Mouse (Mus musculus) monocyte, adult 5-6 weeks (primary cell): Measurements from ENCODE around the gene Arl6ip5. TPM values are rescaled to one million over a fixed set of nuclear protein-coding genes. Genes with fewer than 3 reads are reported as not detected.

Experiments
- ATAC-seq: fragments of 153-309, 156-312 bp; replicated peaks from 2 replicates; pipeline ENCODE4 v1.8.0; 2017; ENCODE audit warnings: mild to moderate bottlenecking; ENCODE audit not compliant: low TSS enrichment, insufficient number of reproducible peaks, severe bottlenecking, poor library complexity, low FRiP score
- total RNA-seq: library from RNA; stranded (forward); fragments of 200-1000, 200-491, 200-594 nt; gene quantifications from 3 replicates; pipeline ENCODE4 v1.2.3, GENCODE M21; 2017

Gene Arl6ip5
- 132 to 180 TPM (median 143 TPM) in 3 replicates for total RNA-seq

DNA sequence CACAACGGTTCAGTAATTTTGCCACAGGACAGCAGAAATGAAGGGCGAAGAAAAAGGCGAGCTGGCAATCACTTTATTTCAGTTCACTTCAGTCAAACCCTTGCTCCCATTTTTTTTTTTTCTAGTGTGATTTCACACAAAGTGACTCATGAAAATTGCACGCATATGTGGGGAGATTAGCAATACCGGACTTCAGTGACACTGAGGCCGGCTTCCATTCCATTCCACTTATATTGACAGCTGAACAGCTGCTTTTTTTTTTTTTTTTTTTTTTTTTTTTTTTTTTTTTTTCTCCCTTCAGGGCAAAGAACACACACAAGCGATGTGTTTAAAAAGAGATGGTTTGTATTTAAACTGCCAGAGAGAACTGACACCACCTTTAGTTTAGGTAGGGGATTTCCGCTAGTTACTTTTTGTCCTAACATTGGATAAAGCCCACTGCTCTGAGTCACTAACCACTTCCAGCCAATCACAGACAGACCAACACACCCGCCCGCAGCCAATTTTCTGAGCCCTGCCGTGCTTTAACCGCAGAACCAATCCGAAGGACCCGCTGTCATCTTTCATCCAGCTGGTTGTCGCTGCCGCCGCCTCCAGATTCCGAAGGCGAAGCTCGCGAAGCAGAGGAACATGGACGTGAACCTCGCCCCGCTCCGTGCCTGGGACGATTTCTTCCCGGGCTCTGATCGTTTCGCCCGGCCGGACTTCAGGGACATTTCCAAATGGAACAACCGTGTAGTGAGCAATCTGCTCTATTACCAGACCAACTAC is at the start of gene Arl6ip5:
Arl6ip5 (plus strand) TSS at position 499 of the 771 bp plus-strand sequence.
- ATAC-seq = peak; percentile 85

- ATAC-seq = no peak
Observed at GRCm38 (mm10) chr6:97175716-97176115, 34.8 kb upstream of the Arl6ip5 start.

GRCm38 (mm10) chr6:97178491-97179366 is 31.8 kb upstream of the Arl6ip5 start, which contains the start of gene Tmf1:
Gene Tmf1, minus strand, starts transcription at chr6:97179122.
- ATAC-seq = peak; percentile 97

DNA sequence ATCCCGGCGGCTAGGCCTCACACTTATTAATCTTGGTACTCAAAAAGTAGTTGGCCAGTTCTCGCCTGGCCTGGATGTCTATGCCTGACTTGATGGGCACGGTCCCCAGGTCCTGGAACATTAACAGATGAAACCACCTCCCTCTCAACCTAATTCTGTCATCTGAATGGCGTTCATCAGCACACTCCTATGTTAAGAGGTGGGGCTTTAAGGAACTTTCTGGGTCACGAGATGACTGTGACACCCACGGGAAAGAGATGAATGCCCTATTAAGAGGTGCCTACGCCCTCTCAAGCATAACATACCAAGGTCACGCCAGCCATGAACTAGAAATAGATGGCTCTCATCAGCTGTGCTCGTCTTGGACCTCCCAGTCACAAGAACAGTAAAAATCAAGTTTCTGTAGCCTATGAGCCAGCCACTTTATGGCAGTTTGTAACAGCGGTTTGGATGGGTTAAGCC is 31.1 kb upstream of the Arl6ip5 start:
- peak; percentile 44 for ATAC-seq

DNA sequence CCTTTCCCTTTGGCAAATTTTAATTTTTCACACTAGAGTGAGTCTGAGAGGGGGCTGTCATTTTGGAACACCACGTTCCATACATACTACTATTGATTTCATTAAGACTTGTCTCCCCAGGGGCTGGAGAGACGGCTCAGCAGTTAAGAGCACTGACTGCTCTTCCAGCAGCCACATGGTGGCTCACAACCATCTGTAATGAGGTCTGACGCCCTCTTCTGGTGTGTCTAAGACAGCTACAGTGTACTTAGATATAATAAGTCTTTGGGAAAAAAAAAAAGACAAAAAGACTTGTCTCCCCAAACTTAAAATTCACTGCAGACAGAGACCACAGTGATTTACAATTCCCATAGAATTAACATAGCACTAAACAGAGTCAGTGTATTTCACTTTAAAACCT is 10.1 kb upstream of the Arl6ip5 start:
- no peak for ATAC-seq

DNA sequence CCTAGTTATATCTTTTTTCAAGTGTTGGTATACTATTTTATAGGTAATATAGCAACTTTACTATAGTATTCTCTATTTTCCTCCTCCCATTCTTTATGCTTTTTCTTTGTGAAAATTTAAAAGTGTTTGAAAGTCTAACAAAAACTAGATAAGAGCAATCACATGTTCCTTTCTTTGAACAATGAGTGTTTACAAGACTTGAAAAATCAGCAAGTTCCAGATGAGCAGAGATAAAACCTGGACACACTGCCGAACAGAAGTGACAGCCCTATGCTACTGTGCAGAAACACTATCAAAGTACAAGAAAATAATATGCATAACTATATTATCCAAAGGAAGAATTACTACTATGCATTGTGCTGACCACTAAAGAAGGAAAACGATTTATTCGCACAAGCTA is 8.0 kb upstream of the Arl6ip5 start:
- no peak for ATAC-seq

DNA sequence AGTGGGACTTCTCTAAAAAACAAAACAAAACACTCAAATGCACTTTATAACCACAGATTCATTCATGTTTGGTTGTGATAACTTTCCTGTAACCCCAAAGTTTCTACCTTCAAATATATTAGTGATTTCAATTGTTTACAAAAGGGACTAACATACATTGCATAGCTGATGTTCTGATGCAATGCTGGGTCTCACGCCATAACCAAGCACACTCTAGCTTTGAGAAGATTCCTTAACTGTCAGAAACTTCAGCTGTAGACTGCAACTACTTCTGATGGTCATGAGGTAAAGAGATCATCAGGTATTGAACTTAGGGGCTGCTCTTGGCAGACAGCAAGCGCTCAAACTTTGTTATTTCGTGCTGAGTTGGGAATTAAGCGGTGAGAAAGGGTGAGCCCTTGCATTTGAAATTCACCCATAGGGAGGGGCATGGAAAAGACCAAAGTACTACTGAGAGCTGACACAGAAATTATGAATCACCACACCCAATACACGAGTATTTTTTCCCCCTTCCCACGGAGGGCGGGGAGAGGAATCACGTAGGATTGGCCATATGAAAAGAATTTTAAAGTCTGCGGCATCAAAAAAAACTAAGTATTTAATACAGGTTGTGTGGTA is 6.1 kb upstream of the Arl6ip5 start:
- no peak for ATAC-seq

- no peak for ATAC-seq
Observed at GRCm38 (mm10) chr6:97204952-97205351, 5.5 kb upstream of the Arl6ip5 start.

- peak; percentile 94 for ATAC-seq
Observed at GRCm38 (mm10) chr6:97205439-97205885, 5.0 kb upstream of the Arl6ip5 start, which contains the start of gene Uba3. Gene Uba3, minus strand, starts transcription at chr6:97205647.

- no peak for ATAC-seq
Observed at GRCm38 (mm10) chr6:97207085-97207484, 3.4 kb upstream of the Arl6ip5 start.

DNA sequence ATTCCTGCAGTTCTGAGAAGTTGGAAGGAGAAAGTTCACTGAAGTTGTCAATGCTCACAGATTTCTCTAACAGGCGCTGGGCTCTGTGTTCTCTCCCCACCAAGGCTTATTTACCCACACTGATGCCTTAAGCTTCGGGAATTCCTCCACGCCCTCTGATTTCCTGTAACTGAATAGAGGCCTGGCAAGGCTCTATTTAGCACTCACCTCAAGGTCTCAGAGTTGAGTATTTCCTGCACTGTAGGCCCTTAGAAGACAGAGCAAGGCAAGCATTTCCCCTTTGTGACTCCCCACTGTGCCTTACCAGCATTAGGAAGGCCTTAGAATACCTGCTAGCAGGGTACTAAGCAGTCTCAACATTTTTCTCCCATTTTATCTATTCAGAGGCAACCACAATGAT is 2.1 kb upstream of the Arl6ip5 start:
- ATAC-seq = no peak

- ATAC-seq = no peak
Observed at GRCm38 (mm10) chr6:97209201-97209600, 1.3 kb upstream of the Arl6ip5 start.

DNA sequence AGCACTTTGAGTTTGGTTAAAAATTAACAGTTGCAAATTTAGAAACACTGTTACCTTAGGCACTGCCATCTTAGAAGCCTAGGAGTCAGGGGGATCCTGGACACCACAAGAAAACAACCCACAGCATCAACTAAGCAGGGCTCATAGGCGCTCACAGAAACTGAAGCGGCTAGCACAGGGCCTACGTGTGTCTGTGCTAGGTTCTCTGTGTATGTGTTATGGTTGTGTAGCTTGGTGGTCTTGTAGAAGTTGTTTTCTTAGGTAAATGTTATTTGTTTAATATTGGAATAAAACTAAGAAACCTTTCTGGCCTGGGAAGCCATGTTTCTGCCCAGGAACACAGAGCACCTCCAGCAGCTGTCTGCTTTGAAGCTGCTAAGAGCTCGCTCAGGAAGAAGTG is 738 bp upstream of the Arl6ip5 start:
- no peak for ATAC-seq

DNA sequence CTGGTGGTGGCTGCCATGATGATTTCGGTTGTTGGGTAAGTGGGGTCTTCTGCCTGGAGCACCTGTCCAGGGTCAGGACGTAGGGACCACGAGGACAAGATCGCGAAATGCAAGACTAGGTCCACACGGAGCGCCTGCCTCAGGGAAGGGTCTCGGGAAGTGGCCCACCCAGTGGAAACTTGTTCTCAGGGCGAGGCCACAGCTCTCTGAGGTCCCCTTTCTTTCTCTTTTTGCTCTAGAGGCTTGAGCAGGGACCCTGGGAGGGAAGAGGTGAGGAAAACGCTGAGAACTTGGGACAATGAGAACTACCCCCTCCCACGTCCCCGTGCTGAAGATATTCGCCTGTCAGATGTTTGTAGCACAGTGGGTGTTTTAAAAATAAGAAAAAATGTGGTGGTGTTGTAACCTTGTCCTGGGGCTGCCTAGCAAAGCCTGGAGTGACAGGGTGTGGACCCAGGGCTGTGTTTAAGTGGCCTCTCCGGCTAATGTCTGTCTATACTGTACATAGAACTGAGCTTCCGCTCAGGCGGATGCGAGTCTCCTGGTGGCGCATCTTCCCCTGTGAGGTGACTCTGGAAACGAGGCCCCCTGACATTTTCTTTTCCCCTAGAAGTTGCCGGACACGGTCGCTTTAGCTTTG is 593 bp downstream of the Arl6ip5 start:
- 0 out of 2 replicates have a peak, but pooled peaks have one; percentile 32 for ATAC-seq

DNA sequence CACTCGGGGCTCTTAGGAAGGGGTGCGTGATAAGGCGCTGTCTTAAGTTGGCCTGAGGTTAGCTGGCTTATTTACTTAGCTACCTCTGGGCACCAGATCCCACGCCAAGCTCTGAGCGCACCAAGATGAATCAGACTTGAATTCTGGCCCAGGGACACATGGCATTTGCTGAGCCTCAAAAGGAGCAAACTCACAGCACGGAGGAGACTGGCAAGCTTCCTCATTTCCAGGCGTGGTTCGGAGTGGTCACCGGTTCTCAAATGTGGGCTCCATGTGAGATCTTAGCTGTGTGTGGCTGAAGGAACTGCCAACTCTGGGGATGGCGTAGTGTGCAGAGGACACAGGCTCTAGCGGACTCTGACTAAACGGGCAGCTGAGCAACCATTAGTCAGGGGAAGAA is 1.5 kb downstream of the Arl6ip5 start:
- peak; percentile 62 for ATAC-seq

DNA sequence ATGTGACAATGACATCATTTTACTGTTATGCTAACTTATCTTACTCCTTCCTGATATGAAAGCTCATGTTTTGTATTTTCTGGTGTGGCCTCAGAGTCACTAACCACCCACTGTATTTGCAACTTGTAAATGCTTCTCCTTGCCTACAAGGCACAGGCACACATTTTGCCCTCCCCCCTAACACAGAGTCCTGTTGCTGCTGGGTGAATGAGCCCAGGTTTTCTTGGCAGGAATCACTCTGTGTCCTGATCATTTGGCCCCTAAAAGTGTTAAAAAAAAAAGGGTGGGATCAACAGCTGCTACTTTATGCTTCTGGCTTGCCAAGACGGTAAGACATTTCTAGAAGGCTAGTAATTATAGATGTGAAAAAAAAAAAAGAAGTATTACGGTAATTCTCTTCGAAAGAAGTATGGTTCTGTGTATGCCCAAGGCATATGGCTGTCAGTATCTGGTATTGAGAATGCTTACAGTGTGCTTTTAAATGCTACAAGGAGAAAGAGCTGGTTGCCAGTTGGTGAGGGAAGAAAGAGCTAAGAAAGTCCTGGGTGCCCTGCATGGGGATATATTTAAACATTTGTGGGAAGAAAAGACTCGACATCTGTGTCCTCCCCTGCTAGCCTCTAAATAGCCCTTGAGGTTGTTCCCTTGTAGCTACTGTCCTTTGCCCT is 5.8 kb downstream of the Arl6ip5 start:
- no peak for ATAC-seq

DNA sequence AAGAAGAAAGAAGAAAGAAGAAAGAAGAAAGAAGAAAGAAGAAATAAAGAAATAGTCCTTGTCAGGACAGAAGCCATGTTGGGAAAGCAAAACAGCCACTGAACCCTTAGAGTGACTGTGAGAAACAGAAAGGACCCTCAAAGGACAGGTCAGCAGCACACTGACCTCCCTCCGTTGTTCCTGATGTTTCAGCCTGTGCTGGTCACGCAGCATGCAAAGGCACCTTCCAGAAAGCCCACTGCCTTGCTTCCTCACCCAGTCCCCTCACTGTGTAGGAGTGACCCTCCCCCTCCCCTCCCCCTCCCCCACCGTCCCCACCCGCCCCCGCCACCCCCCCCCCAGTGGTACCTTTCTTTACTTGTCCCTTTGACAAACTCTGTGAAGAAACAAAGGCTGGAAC is 10.2 kb downstream of the Arl6ip5 start:
- ATAC-seq = no peak
